Mouse (Mus musculus): Measurements from ENCODE around the gene Slit1.

DNA sequence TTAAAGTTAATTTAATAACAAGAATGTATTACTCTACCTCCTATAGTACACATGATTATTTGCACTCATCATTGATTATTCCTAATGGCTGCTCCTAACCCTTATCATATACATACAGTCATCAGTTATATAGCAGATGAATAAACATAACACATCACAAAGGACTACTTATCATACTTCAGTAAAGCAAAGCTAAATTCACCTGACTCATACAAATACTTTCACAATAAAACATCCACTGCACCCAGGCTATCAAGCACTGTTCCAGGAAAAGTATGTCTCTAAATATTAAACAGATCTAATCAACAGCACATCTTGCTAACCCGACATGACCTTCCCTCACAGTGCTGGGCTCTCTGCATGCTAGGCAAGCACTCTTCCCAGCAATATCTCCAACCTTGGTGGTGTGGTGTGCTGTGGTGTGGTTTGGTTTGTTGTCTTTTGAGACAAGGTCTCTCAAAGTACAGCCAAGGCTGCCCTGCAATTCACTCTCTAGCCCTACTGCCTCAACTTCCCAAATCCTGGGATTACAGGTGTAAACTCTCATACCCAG is 49.5 kb upstream of the Slit1 start:
- TF ChIP-seq TAL1 (IDR thresholded peaks at IDR 0.05; ENCODE audit: low read length) (no peak), GATA1 (IDR thresholded peaks at IDR 0.05; ENCODE audit: low read length) (no peak)
